Mouse (Mus musculus) C2C12 (cell line): Measurements from ENCODE around the gene Ror2.

Experiments used
- CEBPB ChIP-seq: IDR thresholded peaks from one replicate; pipeline ENCODE4 v1.6.1; 2011; ENCODE audit warnings: low read depth, mild to moderate bottlenecking, control low read depth, moderate library complexity
- CTCF ChIP-seq: IDR thresholded peaks from one replicate; pipeline ENCODE4 v1.5.1; 2011; ENCODE audit not compliant: control insufficient read depth, insufficient read depth, insufficient read length
- FOSL1 ChIP-seq: IDR thresholded peaks from one replicate; pipeline ENCODE4 v1.8.0; 2011; ENCODE audit warnings: mild to moderate bottlenecking, low read length; ENCODE audit not compliant: poor library complexity, insufficient read depth, severe bottlenecking
- MAX ChIP-seq: IDR thresholded peaks from one replicate; pipeline ENCODE4 v1.6.1; 2011; ENCODE audit warnings: mild to moderate bottlenecking, control low read depth
- MYOD1 ChIP-seq: IDR thresholded peaks from one replicate; pipeline ENCODE4 v1.6.1; 2011; ENCODE audit warnings: low read depth; ENCODE audit not compliant: control insufficient read depth, insufficient read length
- MYOG ChIP-seq: IDR thresholded peaks from one replicate; pipeline ENCODE4 v1.6.1; 2011; ENCODE audit not compliant: control insufficient read depth, insufficient read length; ENCODE audit errors: extremely low read depth
- USF1 ChIP-seq: IDR thresholded peaks from one replicate; pipeline ENCODE4 v1.6.1; 2011; ENCODE audit warnings: low read depth, mild to moderate bottlenecking, control low read depth, moderate library complexity

DNA sequence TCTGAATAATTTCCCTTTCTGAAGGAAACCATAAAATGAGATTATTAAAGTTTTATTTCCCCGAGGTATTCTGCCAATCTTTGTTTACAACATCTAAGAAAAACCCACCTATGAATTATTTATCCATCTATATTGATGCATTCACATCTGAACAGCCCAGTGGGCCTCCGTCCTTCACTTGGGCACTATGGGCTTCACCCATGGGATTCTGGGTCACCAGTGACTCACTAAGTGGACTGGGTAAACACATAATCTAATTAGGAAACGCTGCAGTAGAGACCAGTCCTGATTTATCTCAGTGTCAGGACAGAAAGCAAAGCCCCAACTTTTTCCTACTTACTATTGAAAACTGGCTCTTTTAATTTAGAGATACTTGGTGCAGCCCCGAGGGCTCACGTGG, 210.9 kb downstream of the Ror2 start:
- TF ChIP-seq CTCF, result no peak
- TF ChIP-seq MAX, result no peak
- no peak for TF ChIP-seq CEBPB
- TF ChIP-seq USF1, result no peak
- no peak for TF ChIP-seq MYOD1
- TF ChIP-seq MYOG, result no peak
- no peak for TF ChIP-seq FOSL1
